Mouse (Mus musculus): ENCODE measurements around the gene Fbxo39. TPM values are rescaled to one million over a fixed set of nuclear protein-coding genes. Genes with fewer than 3 reads are reported as not detected.

Fbxo39 gene
- polyA plus RNA-seq, 1 experiment: not detected

GRCm38 (mm10) chr11:72307461-72307860, 6.8 kb upstream of the Fbxo39 start:
- Histone ChIP-seq H3K4me1 (ENCODE audit: control insufficient read depth) (no peaks in the 10 kb centered on the region), H3K4me3 (replicated peaks) (no peak overlapping the region), H3K9me3 (ENCODE audit: control insufficient read depth, low read length) (no peaks in the 10 kb centered on the region), H3K27me3 (ENCODE audit: control insufficient read depth) (no peaks in the 10 kb centered on the region), H3K36me3 (ENCODE audit: control insufficient read depth) (no peaks in the 10 kb centered on the region)
- TF ChIP-seq GATA1 (IDR thresholded peaks at IDR 0.05; ENCODE audit: low read length) (no peak), TAL1 (IDR thresholded peaks at IDR 0.05; ENCODE audit: low read length) (no peak)

GRCm38 (mm10) chr11:72308982-72309381, 5.3 kb upstream of the Fbxo39 start:
- Histone ChIP-seq H3K9me3 (ENCODE audit: control insufficient read depth, low read length) (no peaks in the 10 kb centered on the region), H3K36me3 (ENCODE audit: control insufficient read depth) (no peaks in the 10 kb centered on the region), H3K27me3 (ENCODE audit: control insufficient read depth) (peaks cover 6% of the 10 kb centered on the region), H3K4me3 (replicated peaks) (no peak overlapping the region), H3K4me1 (ENCODE audit: control insufficient read depth) (no peaks in the 10 kb centered on the region)
- TF ChIP-seq GATA1 (IDR thresholded peaks at IDR 0.05; ENCODE audit: low read length) (no peak), TAL1 (IDR thresholded peaks at IDR 0.05; ENCODE audit: low read length) (no peak)

- Histone ChIP-seq H3K4me1 (ENCODE audit: control insufficient read depth) (no peaks in the 10 kb centered on the region), H3K36me3 (ENCODE audit: control insufficient read depth) (no peaks in the 10 kb centered on the region), H3K9me3 (ENCODE audit: control insufficient read depth, low read length) (no peaks in the 10 kb centered on the region), H3K27me3 (ENCODE audit: control insufficient read depth) (peaks cover 21% of the 10 kb centered on the region), H3K4me3 (replicated peaks) (no peak overlapping the region)
- no peak for TF ChIP-seq TAL1 (IDR thresholded peaks at IDR 0.05; ENCODE audit: low read length)
- no peak for TF ChIP-seq GATA1 (IDR thresholded peaks at IDR 0.05; ENCODE audit: low read length)
Measured at GRCm38 (mm10) chr11:72310491-72310890, 3.8 kb upstream of the Fbxo39 start.

- no peaks in the 10 kb centered on the region for H3K9me3 ChIP-seq (ENCODE audit: control insufficient read depth, low read length)
- no peak overlapping the region for H3K4me3 ChIP-seq (replicated peaks)
- no peaks in the 10 kb centered on the region for H3K4me1 ChIP-seq (ENCODE audit: control insufficient read depth)
- peaks cover 26% of the 10 kb centered on the region for H3K27me3 ChIP-seq (ENCODE audit: control insufficient read depth)
- no peak for TF ChIP-seq GATA1 (IDR thresholded peaks at IDR 0.05; ENCODE audit: low read length)
- H3K36me3 ChIP-seq (ENCODE audit: control insufficient read depth): no peaks in the 10 kb centered on the region
Measured at GRCm38 (mm10) chr11:72311355-72312001, 2.8 kb upstream of the Fbxo39 start.

GRCm38 (mm10) chr11:72318026-72318425, 3.8 kb downstream of the Fbxo39 start:
- Histone ChIP-seq H3K4me1 (ENCODE audit: control insufficient read depth) (no peaks in the 10 kb centered on the region), H3K27me3 (ENCODE audit: control insufficient read depth) (peaks cover 28% of the 10 kb centered on the region), H3K9me3 (ENCODE audit: control insufficient read depth, low read length) (no peaks in the 10 kb centered on the region), H3K4me3 (replicated peaks) (no peak overlapping the region), H3K36me3 (ENCODE audit: control insufficient read depth) (no peaks in the 10 kb centered on the region)
- TF ChIP-seq TAL1 (IDR thresholded peaks at IDR 0.05; ENCODE audit: low read length) (no peak), GATA1 (IDR thresholded peaks at IDR 0.05; ENCODE audit: low read length) (no peak)

GRCm38 (mm10) chr11:72324431-72324830, 10.2 kb downstream of the Fbxo39 start:
- H3K4me3 ChIP-seq (replicated peaks): no peak overlapping the region
- H3K4me1 ChIP-seq (ENCODE audit: control insufficient read depth): no peaks in the 10 kb centered on the region
- H3K27me3 ChIP-seq (ENCODE audit: control insufficient read depth): no peaks in the 10 kb centered on the region
- no peak for TF ChIP-seq GATA1 (IDR thresholded peaks at IDR 0.05; ENCODE audit: low read length)
- TF ChIP-seq TAL1 (IDR thresholded peaks at IDR 0.05; ENCODE audit: low read length): no peak
- no peaks in the 10 kb centered on the region for H3K36me3 ChIP-seq (ENCODE audit: control insufficient read depth)
- no peaks in the 10 kb centered on the region for H3K9me3 ChIP-seq (ENCODE audit: control insufficient read depth, low read length)

GRCm38 (mm10) chr11:72325701-72326100, 11.5 kb downstream of the Fbxo39 start:
- Histone ChIP-seq H3K36me3 (ENCODE audit: control insufficient read depth) (no peaks in the 10 kb centered on the region), H3K4me1 (ENCODE audit: control insufficient read depth) (no peaks in the 10 kb centered on the region), H3K4me3 (replicated peaks) (no peak overlapping the region), H3K27me3 (ENCODE audit: control insufficient read depth) (no peaks in the 10 kb centered on the region), H3K9me3 (ENCODE audit: control insufficient read depth, low read length) (no peaks in the 10 kb centered on the region)
- no peak for TF ChIP-seq GATA1 (IDR thresholded peaks at IDR 0.05; ENCODE audit: low read length)
- TF ChIP-seq TAL1 (IDR thresholded peaks at IDR 0.05; ENCODE audit: low read length): no peak

- Histone ChIP-seq H3K9me3 (ENCODE audit: control insufficient read depth, low read length) (no peaks in the 10 kb centered on the region), H3K4me1 (ENCODE audit: control insufficient read depth) (no peaks in the 10 kb centered on the region), H3K27me3 (ENCODE audit: control insufficient read depth) (no peaks in the 10 kb centered on the region), H3K4me3 (replicated peaks) (no peak overlapping the region), H3K36me3 (ENCODE audit: control insufficient read depth) (no peaks in the 10 kb centered on the region)
- TF ChIP-seq GATA1 (IDR thresholded peaks at IDR 0.05; ENCODE audit: low read length): no peak
- no peak for TF ChIP-seq TAL1 (IDR thresholded peaks at IDR 0.05; ENCODE audit: low read length)
Measured at GRCm38 (mm10) chr11:72332951-72333667, 18.9 kb downstream of the Fbxo39 start.

GRCm38 (mm10) chr11:72334653-72335052, 20.4 kb downstream of the Fbxo39 start:
- H3K36me3 ChIP-seq (ENCODE audit: control insufficient read depth): no peaks in the 10 kb centered on the region
- H3K27me3 ChIP-seq (ENCODE audit: control insufficient read depth): no peaks in the 10 kb centered on the region
- H3K4me3 ChIP-seq (replicated peaks): no peak overlapping the region
- H3K9me3 ChIP-seq (ENCODE audit: control insufficient read depth, low read length): no peaks in the 10 kb centered on the region
- TF ChIP-seq GATA1 (IDR thresholded peaks at IDR 0.05; ENCODE audit: low read length) (no peak), TAL1 (IDR thresholded peaks at IDR 0.05; ENCODE audit: low read length) (no peak)
- H3K4me1 ChIP-seq (ENCODE audit: control insufficient read depth): no peaks in the 10 kb centered on the region
